Mouse (Mus musculus) thymus, adult 2 months (tissue): ENCODE measurements around the gene Podnl1. TPM values are rescaled to one million over a fixed set of nuclear protein-coding genes. Genes with fewer than 3 reads are reported as not detected.

ENCODE experiments used
- DNase-seq: peaks from one replicate; pipeline ENCODE4 v3.0.0; 2021
- H3K27ac ChIP-seq: fragments of 200-500 bp; 2 replicates; pipeline ENCODE4 v1.5.1; 2012; ENCODE audit warnings: low read length, control low read depth; ENCODE audit not compliant: control insufficient read depth, insufficient read depth
- H3K27me3 ChIP-seq: fragments of 200-500 bp; 2 replicates; pipeline ENCODE4 v1.6.1; 2012; ENCODE audit warnings: mild to moderate bottlenecking, low read length, moderate library complexity, mixed read lengths; ENCODE audit not compliant: control insufficient read depth, insufficient read depth
- H3K36me3 ChIP-seq: fragments of 200-500 bp; 2 replicates; pipeline ENCODE4 v1.6.1; 2012; ENCODE audit warnings: mild to moderate bottlenecking, low read length, moderate library complexity; ENCODE audit not compliant: control insufficient read depth, insufficient read depth
- H3K4me1 ChIP-seq: fragments of 200-500 bp; replicated peaks from 2 replicates; pipeline ENCODE4 v1.6.1; 2012; ENCODE audit warnings: low read length; ENCODE audit not compliant: control insufficient read depth, insufficient read depth
- H3K4me3 ChIP-seq: fragments of 200-500 bp; 2 replicates; pipeline ENCODE4 v1.5.1; 2012; ENCODE audit warnings: mild to moderate bottlenecking, low read length, control low read depth, moderate library complexity; ENCODE audit not compliant: control insufficient read depth, insufficient read depth
- CTCF ChIP-seq: fragments of 200-500 bp; IDR thresholded peaks from 2 replicates; pipeline ENCODE4 v1.5.1; 2012; ENCODE audit warnings: mild to moderate bottlenecking, control low read depth, low read length, moderate library complexity, borderline replicate concordance; ENCODE audit not compliant: control insufficient read depth, poor library complexity, insufficient read depth; ENCODE audit errors: extremely low read depth
- POLR2A ChIP-seq: fragments of 200-500 bp; IDR thresholded peaks from 2 replicates; pipeline ENCODE4 v1.6.1; 2012; ENCODE audit warnings: mild to moderate bottlenecking, low read length, control low read depth, moderate library complexity; ENCODE audit not compliant: control insufficient read depth, poor library complexity, insufficient read depth; ENCODE audit errors: extremely low read depth
- WGBS: fragments of 180-500 bp; shearing (Covaris S2); methylation state at CpG from one replicate; pipeline ENCODE4 v1.1.7; 2018; 5-methylcytosine and 5-hydroxymethylcytosine counted together
- polyA plus RNA-seq: library from polyadenylated mRNA; depleted of rRNA; stranded (reverse); fragments of >200 nt; gene quantifications from 2 replicates; pipeline ENCODE4 v1.2.3, GENCODE M21; 2012

Gene Podnl1
- polyA plus RNA-seq, 1 experiment = 6.6 TPM

DNA sequence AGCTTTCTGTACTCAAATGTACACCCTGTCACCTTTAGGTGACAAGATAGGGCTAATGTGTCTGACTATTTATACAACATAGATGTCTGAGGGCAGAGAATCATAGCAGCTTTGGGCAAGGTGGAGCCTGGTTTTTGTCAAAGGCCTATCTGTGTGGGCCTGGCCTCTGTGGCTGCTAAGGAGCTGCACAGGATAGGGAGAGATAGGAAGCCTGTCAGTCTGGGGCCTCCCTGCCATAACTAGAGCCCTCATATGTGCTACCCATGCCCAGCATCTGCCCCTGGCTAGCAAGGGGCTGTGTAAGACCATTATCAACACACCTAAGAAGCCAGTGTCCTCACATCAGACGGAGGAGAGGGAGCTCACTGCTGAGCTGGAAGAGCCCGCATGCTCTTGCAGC, 41.9 kb downstream of the Podnl1 start:
- TF ChIP-seq CTCF = no peak
- no peak for TF ChIP-seq POLR2A
- H3K27me3 ChIP-seq = no peaks in the 10 kb centered on the region

DNA sequence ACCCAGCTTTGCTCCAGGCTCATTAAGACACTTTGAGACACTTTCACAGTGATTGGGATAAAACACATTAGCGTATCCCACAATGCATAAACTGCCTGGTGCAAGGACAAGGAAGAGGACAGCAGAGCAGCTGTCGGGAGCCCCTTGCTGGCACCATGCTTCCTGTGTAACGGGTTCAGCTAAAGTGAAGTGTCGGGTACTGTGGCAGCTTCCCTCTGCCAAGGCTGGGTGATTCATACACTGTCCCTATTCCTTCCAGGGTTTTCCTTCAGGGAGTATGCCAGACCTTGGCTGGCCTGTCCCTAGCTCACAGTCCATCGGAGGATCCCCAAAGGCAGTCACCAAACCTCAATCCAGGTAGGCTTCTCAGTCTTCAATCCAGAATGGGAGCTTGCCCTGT, 44.3 kb downstream of the Podnl1 start:
- no peak for DNase-seq

More for the DNA sequence above, 41.9 kb downstream of the Podnl1 start:
- 98% methylated on average over 2 of the region's 2 CpGs for WGBS
- Histone ChIP-seq H3K4me1 (no peaks in the 10 kb centered on the region), H3K27ac (no peak overlapping the region), H3K4me3 (no peak overlapping the region), H3K36me3 (no peaks in the 10 kb centered on the region)
- DNase-seq = no peak

DNA sequence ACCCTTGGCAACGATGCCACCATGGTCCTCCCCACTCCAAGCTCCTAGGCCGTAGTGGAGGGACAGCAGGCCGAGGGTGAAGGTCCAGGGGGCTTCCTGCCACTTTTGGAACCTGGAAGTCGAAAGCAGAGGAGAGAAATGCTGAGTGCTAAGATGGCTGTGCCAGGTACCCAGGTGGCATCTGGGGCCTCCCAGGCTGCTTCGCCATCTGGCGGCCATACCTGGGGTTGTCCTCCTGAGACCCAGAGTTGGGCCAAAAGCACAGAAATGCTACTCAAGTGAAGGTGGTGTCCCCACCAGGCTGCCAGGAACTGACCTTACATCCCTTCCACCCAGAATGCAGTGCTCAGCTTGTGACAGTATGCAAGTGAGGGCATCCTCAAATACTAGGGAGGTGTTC, 48.1 kb downstream of the Podnl1 start:
- Histone ChIP-seq H3K27me3 (no peaks in the 10 kb centered on the region), H3K27ac (no peak overlapping the region), H3K36me3 (0 out of 2 replicates have a peak, but pooled peaks cover 6% of the 10 kb centered on the region), H3K4me3 (no peak overlapping the region), H3K4me1 (peaks cover 30% of the 10 kb centered on the region)
- DNase-seq = no peak
- WGBS = 91% methylated on average over 6 of the region's 6 CpGs
- TF ChIP-seq POLR2A (no peak), CTCF (peak; percentile 65)

More for the DNA sequence above, 44.3 kb downstream of the Podnl1 start:
- Histone ChIP-seq H3K27ac (no peak overlapping the region), H3K36me3 (0 out of 2 replicates have a peak, but pooled peaks cover 6% of the 10 kb centered on the region), H3K4me1 (peaks cover 1% of the 10 kb centered on the region; the same call in 1 of the 2 replicates), H3K27me3 (no peaks in the 10 kb centered on the region), H3K4me3 (no peak overlapping the region)
- 88% methylated on average over 5 of the region's 5 CpGs for WGBS
- no peak for TF ChIP-seq POLR2A

DNA sequence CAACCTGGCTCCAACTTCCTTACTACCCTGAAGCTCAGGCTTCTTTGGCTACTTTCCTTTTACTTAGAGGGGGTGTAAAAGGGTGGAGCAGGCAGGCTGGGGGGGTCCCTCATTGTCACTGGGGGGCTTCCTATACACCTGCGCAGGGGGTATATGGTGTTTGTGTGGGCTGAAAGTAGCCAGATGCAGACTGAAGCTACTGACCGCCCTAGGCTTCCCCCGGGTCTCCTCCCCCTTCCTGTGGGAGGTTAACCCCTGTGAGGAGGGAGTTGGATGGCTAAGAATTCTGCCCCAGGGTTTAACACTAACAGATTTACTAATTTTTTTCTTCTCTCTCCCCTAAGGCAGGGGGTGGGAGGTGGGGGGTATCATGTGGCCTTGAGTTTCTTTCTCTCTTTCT, 50.8 kb downstream of the Podnl1 start:
- Histone ChIP-seq H3K4me3 (no peak overlapping the region), H3K36me3 (0 out of 2 replicates have a peak, but pooled peaks cover 6% of the 10 kb centered on the region), H3K27me3 (no peaks in the 10 kb centered on the region), H3K4me1 (peaks cover 44% of the 10 kb centered on the region), H3K27ac (peak overlapping the region; percentile 71)
- WGBS = 2% methylated on average over 3 of the region's 3 CpGs
- TF ChIP-seq POLR2A = no peak
- TF ChIP-seq CTCF = no peak
- peak; percentile 38 for DNase-seq

DNA sequence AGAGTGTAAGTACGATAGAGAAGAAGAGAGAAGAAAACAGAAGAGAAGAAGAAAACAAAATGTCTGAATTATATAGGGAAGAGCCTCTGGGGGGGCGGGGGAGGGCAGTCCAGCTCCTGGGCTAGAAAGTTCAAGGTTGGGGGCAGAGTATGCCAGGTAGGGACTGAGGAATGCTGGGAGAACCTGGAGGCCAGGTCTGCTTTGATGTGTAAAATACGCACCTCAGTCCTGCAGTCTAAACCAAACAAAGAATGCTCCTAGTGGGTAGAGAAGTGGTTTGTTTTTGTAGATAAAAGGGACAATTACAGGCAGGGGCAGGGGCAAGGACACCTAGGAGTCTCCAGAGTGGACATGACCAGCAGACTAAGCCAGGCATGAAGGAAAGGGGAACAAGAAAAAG, 51.6 kb downstream of the Podnl1 start:
- WGBS = 85% methylated on average over 3 of the region's 3 CpGs
- Histone ChIP-seq H3K4me1 (peaks cover 44% of the 10 kb centered on the region), H3K27ac (no peak overlapping the region), H3K4me3 (no peak overlapping the region), H3K27me3 (no peaks in the 10 kb centered on the region), H3K36me3 (0 out of 2 replicates have a peak, but pooled peaks cover 6% of the 10 kb centered on the region)
- DNase-seq = no peak
- TF ChIP-seq CTCF (no peak), POLR2A (no peak)

DNA sequence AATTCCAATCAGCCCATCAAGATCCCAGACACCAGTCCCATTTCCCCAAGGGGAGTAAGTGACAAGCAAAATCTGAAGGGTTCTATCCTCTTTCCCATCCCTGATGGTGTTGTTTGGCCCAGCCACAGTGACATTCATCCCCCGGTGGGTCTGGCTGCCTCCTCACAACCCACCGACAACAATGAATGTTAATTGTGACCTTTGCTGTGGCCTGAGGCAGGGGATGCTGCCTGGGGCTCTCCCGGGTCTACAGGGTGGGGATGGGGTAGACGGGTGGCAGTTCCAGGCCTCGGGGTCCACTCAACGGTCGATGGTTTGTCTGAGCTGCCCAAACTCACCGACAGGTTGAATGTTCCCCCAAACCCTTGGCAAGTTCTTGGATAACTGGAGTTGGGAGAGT, 52.8 kb downstream of the Podnl1 start:
- Histone ChIP-seq H3K4me1 (peaks cover 52% of the 10 kb centered on the region), H3K4me3 (no peak overlapping the region), H3K27me3 (no peaks in the 10 kb centered on the region), H3K27ac (peak overlapping the region; percentile 7; the same call in 1 of the 2 replicates), H3K36me3 (no peaks in the 10 kb centered on the region)
- 96% methylated on average over 8 of the region's 8 CpGs for WGBS
- no peak for DNase-seq
- TF ChIP-seq POLR2A = no peak
- no peak for TF ChIP-seq CTCF

DNA sequence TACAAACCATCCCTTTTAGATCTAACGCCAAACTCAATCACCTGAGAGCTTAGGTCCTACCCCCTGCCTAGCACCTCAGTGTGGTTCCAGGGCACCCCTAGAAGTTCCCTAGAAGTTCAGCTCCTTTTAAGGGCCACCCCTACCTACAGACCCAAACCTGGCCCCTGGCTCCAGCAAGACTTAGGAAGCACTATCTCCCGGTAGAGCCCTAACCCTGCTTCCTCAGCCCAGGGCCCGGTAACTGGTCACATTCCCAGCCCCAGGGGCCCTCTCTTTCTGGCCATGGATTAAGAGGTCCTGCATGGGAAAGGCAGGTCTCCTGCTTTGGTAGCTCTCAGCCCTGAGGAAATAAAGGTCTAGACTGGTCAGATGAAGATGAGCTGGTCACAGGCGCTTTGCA, 54.2 kb downstream of the Podnl1 start:
- Histone ChIP-seq H3K36me3 (no peaks in the 10 kb centered on the region), H3K4me3 (no peak overlapping the region), H3K27ac (no peak overlapping the region), H3K27me3 (no peaks in the 10 kb centered on the region), H3K4me1 (peaks cover 62% of the 10 kb centered on the region)
- WGBS = 81% methylated on average over 4 of the region's 4 CpGs
- no peak for TF ChIP-seq CTCF
- TF ChIP-seq POLR2A = no peak
- no peak for DNase-seq
